8 mouse cellular contexts compared by ENCODE assay signal in the genomic region with DNA sequence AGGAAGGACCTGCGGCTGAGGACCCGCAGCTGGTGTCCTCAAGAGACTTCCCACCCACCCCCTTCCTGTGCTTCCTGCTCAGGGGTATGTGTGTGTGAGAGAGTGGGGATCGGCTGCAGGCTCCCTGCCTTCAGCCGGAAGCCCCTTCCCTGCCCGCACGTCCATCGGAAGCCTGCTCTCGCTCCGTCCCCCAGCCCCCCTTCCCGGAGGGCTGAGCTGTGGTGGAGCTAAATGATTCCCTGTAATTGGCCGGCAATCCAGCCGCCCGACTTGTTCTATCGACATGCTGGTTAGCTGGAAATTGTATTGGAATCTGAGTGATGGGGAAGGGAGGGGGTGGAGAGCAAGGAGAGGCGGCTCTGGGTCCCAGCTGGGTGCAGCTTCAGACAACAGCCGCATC. TPM values are rescaled to one million over a fixed set of nuclear protein-coding genes. Genes with fewer than 3 reads are reported as not detected.
DNase-seq lines count a peak whose midpoint lies in the region; ATAC-seq and TF ChIP-seq lines count a peak whose summit lies in the region.

No protein-coding gene starts in this region.

- H3K9me3 ChIP-seq in heart, embryonic 13.5 days, result no peaks in the 10 kb centered on the region
- no peaks in the 10 kb centered on the region for H3K9me3 ChIP-seq in hindbrain, embryonic 12.5 days (replicated peaks)
- no peaks in the 10 kb centered on the region for H3K9me3 ChIP-seq in midbrain, embryonic 12.5 days

- no peak for DNase-seq in heart, adult 18-20 months
- DNase-seq in brain, embryonic 14.5 days (ENCODE audit: low read depth), result peak; percentile 61
- no peak for DNase-seq in urinary bladder, postnatal 36 days (ENCODE audit: low spot score in 2 of 2)

- TF ChIP-seq CTCF in brain, embryonic 14.5 days (IDR thresholded peaks at IDR 0.05; ENCODE audit: borderline replicate concordance, extremely low read depth, insufficient read depth, insufficient read length), result no peak

- H3K4me2 ChIP-seq in heart, embryonic 13.5 days, result peak overlapping the region; percentile 65
- peak overlapping the region; percentile 47 for H3K4me2 ChIP-seq in hindbrain, embryonic 12.5 days (replicated peaks)
- H3K4me2 ChIP-seq in midbrain, embryonic 12.5 days (replicated peaks), result peak overlapping the region; percentile 46

- TF ChIP-seq POLR2A in brain, embryonic 14.5 days (IDR thresholded peaks at IDR 0.05; ENCODE audit: borderline replicate concordance, extremely low read depth, insufficient read depth, insufficient read length, poor library complexity, severe bottlenecking), result no peak

- 3% methylated on average over 16 of the region's 16 CpGs for WGBS in heart, embryonic 13.5 days
- 2% methylated on average over 16 of the region's 16 CpGs for WGBS in hindbrain, embryonic 12.5 days
- WGBS in midbrain, embryonic 12.5 days, result 2% methylated on average over 16 of the region's 16 CpGs

- H3K4me3 ChIP-seq in heart, embryonic 13.5 days, result peak overlapping the region; percentile 39
- peak overlapping the region; percentile 21 for H3K4me3 ChIP-seq in hindbrain, embryonic 12.5 days
- H3K4me3 ChIP-seq in midbrain, embryonic 12.5 days, result peak overlapping the region; percentile 23

- H3K27me3 ChIP-seq in heart, embryonic 13.5 days (replicated peaks), result peaks cover 54% of the 10 kb centered on the region
- peaks cover 45% of the 10 kb centered on the region for H3K27me3 ChIP-seq in hindbrain, embryonic 12.5 days
- peaks cover 43% of the 10 kb centered on the region for H3K27me3 ChIP-seq in midbrain, embryonic 12.5 days

- H3K9ac ChIP-seq in heart, embryonic 13.5 days, result peak overlapping the region; percentile 71
- H3K9ac ChIP-seq in hindbrain, embryonic 12.5 days, result peak overlapping the region; percentile 52
- peak overlapping the region; percentile 46 for H3K9ac ChIP-seq in midbrain, embryonic 12.5 days (replicated peaks)

- H3K4me1 ChIP-seq in heart, embryonic 13.5 days, result peaks cover 27% of the 10 kb centered on the region
- peaks cover 51% of the 10 kb centered on the region for H3K4me1 ChIP-seq in hindbrain, embryonic 12.5 days
- H3K4me1 ChIP-seq in midbrain, embryonic 12.5 days, result peaks cover 47% of the 10 kb centered on the region

- H3K27ac ChIP-seq in heart, embryonic 13.5 days (replicated peaks), result no peak overlapping the region
- H3K27ac ChIP-seq in hindbrain, embryonic 12.5 days, result peak overlapping the region; percentile 63
- peak overlapping the region; percentile 72 for H3K27ac ChIP-seq in midbrain, embryonic 12.5 days (replicated peaks)

- peaks cover 29% of the 10 kb centered on the region for H3K36me3 ChIP-seq in heart, embryonic 13.5 days
- H3K36me3 ChIP-seq in hindbrain, embryonic 12.5 days, result peaks cover 30% of the 10 kb centered on the region
- H3K36me3 ChIP-seq in midbrain, embryonic 12.5 days, result peaks cover 30% of the 10 kb centered on the region

- no peak for ATAC-seq in heart, embryonic 13.5 days (ENCODE audit: extremely low read depth, insufficient number of reproducible peaks, low FRiP score, low TSS enrichment)
- peak; percentile 34 for ATAC-seq in hindbrain, embryonic 12.5 days (ENCODE audit: low FRiP score)
- ATAC-seq in midbrain, embryonic 12.5 days (ENCODE audit: low FRiP score, low read depth), result no peak
- no peak for ATAC-seq in inflammation-experienced regulatory T-cells, adult 6 months
- ATAC-seq in granulocyte monocyte progenitor cell, adult 5-6 weeks (replicated peaks; ENCODE audit: poor library complexity, severe bottlenecking), result no peak

RNA-seq across cellular contexts. Expression of a gene that starts 36.3 kb away (rescaled TPM):
- 39.7 and 47.3 TPM in 2 replicates for polyA plus RNA-seq in heart, embryonic 13.5 days (2015; fragmentation: Nextera tagmentation; extraction: Ambion mirVana)
- total RNA-seq in heart, adult 18-20 months (2021), result 10 to 100 TPM; 67.5 to 74.8 TPM
- polyA plus RNA-seq in brain, embryonic 14.5 days (2012; rRNA removed), result 40.1 and 42.3 TPM in 2 replicates
- 38.6 and 40.3 TPM in 2 replicates for polyA plus RNA-seq in hindbrain, embryonic 12.5 days (2016; fragmentation: Nextera tagmentation; extraction: Ambion mirVana)
- polyA plus RNA-seq in midbrain, embryonic 12.5 days (2016; fragmentation: Nextera tagmentation; extraction: Ambion mirVana), result 41.3 and 44.8 TPM in 2 replicates
- 100 to 1,000 TPM in 2 of 3 experiments, 10 to 100 TPM in 1; 63.6 to 113 (median 106) TPM for polyA plus RNA-seq in inflammation-experienced regulatory T-cells, adult 6 months (2017; shearing (Covaris generic))
- total RNA-seq in granulocyte monocyte progenitor cell, adult 5-6 weeks (2014; fragmentation: Nextera tagmentation), result 39.2 and 44.9 TPM in 2 replicates
- 54.1 and 58.9 TPM in 2 replicates for total RNA-seq in granulocyte monocyte progenitor cell, adult 5-6 weeks (2017)

RNA-seq across cellular contexts. Expression of a gene that starts 36.5 kb away (rescaled TPM):
- 95.9 and 101 TPM in 2 replicates for polyA plus RNA-seq in heart, embryonic 13.5 days (2015; fragmentation: Nextera tagmentation; extraction: Ambion mirVana)
- 10 to 100 TPM; 60.9 to 72.9 TPM for total RNA-seq in heart, adult 18-20 months (2021)
- 236 and 262 TPM in 2 replicates for polyA plus RNA-seq in brain, embryonic 14.5 days (2012; rRNA removed)
- 160 and 161 TPM in 2 replicates for polyA plus RNA-seq in hindbrain, embryonic 12.5 days (2016; fragmentation: Nextera tagmentation; extraction: Ambion mirVana)
- polyA plus RNA-seq in midbrain, embryonic 12.5 days (2016; fragmentation: Nextera tagmentation; extraction: Ambion mirVana), result 163 and 174 TPM in 2 replicates
- 10 to 100 TPM; 19.9 to 27.5 (median 25.4) TPM for polyA plus RNA-seq in inflammation-experienced regulatory T-cells, adult 6 months (2017; shearing (Covaris generic))
- 30.5 and 40.9 TPM in 2 replicates for total RNA-seq in granulocyte monocyte progenitor cell, adult 5-6 weeks (2014; fragmentation: Nextera tagmentation)
- total RNA-seq in granulocyte monocyte progenitor cell, adult 5-6 weeks (2017), result 14.3 and 17.0 TPM in 2 replicates

RNA-seq across cellular contexts. Expression of a gene that starts 45.2 kb away (rescaled TPM):
- 0.71 and 0.74 TPM in 2 replicates for polyA plus RNA-seq in heart, embryonic 13.5 days (2015; fragmentation: Nextera tagmentation; extraction: Ambion mirVana)
- not detected for total RNA-seq in heart, adult 18-20 months (2021)
- 12.2 and 19.0 TPM in 2 replicates for polyA plus RNA-seq in brain, embryonic 14.5 days (2012; rRNA removed)
- 11.7 and 13.2 TPM in 2 replicates for polyA plus RNA-seq in hindbrain, embryonic 12.5 days (2016; fragmentation: Nextera tagmentation; extraction: Ambion mirVana)
- 12.7 and 15.3 TPM in 2 replicates for polyA plus RNA-seq in midbrain, embryonic 12.5 days (2016; fragmentation: Nextera tagmentation; extraction: Ambion mirVana)
- polyA plus RNA-seq in inflammation-experienced regulatory T-cells, adult 6 months (2017; shearing (Covaris generic)), result not detected
- not detected in 2 replicates for total RNA-seq in granulocyte monocyte progenitor cell, adult 5-6 weeks (2014; fragmentation: Nextera tagmentation)
- not detected in 2 replicates for total RNA-seq in granulocyte monocyte progenitor cell, adult 5-6 weeks (2017)
